Mouse (Mus musculus) bone marrow macrophage, adult 2 months (primary cell): Measurements from ENCODE around the gene Ifnz.
"Not testable (repeated sequence)": the region's sequence is repeated elsewhere in the genome, so short reads cannot be mapped to it uniquely, and the experiment has no call there.

ENCODE experiments used
- CTCF ChIP-seq: IDR thresholded peaks from 2 replicates; pipeline ENCODE4 v1.5.1; 2012; ENCODE audit warnings: low read depth, mild to moderate bottlenecking, low read length, moderate library complexity
- POLR2A ChIP-seq: IDR thresholded peaks from 2 replicates; pipeline ENCODE4 v1.6.1; 2012; ENCODE audit warnings: mild to moderate bottlenecking, low read depth, low read length, borderline replicate concordance

- TF ChIP-seq CTCF, POLR2A: not testable (repeated sequence)
These were observed 404 bp downstream of the Ifnz start for GRCm38 (mm10) chr4:88782335-88782734.
